Mouse (Mus musculus) c-Kit-negative CD71-positive TER-119-positive erythroid progenitor cells, embryonic 14.5 days (primary cell): ENCODE data around the gene Padi6.
A peak's percentile ranks its signal among the peaks of the same experiment; 100 is the strongest.

Experiments used
- DNase-seq: peaks from one replicate; pipeline ENCODE4 v3.0.0-alpha.2; 2013; ENCODE audit warnings: low read depth, low spot score

Gene Padi6

DNA sequence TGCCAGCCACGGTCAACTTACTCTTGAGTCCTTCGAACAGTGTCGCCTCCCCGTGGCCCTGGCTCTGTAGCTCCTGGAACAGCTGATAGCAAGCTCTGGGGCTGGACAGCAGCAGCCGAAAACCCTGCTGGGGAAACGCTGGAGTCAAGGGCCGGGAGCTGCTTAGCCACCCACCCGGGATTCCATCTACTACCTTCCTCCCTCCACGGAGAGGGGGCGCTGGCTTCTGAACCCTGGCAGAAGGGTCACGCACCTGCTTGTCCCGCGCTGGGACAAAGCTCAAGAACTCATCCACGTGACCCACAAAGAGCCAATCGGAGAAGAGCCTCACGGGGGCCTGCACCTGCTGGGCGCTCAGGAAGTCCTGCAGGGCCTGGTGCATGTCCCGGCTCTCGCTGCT is 7.9 kb upstream of the Padi6 start:
- no peak for DNase-seq

DNA sequence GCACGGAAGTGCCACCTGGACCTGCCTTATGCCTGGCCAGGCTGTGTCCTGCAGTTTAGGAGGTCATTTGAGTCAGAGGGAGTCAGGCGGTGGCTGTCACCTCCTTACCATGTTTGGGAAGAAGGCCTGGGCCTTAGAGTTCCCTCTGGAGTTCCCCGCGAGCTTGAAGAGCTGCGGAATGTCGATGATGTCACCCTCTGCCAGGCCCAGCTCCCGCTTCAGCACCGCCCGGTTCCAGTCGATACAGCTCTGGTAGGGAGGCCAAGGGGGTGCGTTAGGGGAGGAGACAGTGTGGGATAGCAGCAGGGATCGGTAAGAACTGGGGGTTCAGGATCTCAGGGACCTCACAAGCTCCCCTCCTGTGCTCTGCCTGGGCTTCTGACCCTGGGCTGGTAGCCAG is 5.5 kb upstream of the Padi6 start:
- DNase-seq: no peak

DNA sequence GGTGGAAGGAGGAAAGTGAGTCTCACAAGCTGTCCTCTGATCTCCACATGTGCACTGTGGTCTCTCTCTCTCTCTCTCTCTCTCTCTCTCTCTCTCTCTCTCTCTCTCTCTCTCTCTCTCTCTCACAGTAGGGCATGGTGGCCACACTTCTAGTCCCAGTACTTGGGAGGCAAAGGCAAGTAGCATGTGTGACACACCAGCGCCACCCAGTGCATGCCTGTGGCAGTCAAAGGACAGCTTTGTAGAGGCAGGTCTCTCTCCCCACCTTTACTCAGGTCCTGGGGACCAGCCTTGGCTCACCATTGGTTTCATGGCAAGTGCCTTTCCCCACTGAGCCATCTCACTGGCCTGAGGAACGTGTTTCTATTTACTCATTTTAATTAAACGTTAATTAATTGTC is 2.2 kb upstream of the Padi6 start:
- peak; percentile 21 for DNase-seq

DNA sequence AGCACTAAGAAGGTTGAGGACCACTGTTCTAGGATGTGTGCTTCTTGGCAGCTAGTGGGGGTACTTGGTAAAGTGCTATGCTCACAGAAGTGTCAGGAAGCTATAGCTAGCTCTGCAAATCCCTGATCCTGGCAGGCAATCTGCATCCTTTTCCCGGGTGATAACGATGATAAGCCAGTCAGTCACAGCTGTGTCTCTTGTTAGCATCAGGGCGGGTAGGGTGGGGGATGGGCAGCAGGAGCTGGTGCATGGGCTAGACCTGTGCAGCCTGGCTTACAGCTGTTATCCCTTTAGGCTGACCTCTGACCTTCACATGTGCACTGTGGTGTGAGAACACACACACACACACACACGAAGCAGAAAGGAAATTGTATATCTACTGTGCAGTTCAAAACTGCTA is 643 bp upstream of the Padi6 start:
- no peak for DNase-seq

DNA sequence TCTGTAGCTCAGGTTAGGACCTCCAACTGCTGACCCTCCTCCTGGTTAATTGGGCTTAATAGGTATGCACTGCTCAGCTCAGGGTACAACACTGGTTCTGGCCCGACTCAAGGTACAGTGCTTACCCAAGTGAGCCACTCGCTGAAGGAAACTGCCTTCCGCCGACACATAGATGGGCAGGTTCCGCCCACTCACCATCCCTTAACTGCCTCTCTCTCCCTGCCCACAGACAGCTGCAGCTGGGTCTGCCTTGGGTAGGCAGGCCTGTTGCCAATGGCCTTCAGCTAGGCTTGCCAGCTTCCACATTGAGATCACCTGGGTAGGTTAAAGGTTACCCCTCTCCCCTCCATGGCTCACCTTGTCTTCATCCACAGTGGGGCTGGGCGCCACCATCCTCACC is 1.0 kb downstream of the Padi6 start:
- DNase-seq: no peak

DNA sequence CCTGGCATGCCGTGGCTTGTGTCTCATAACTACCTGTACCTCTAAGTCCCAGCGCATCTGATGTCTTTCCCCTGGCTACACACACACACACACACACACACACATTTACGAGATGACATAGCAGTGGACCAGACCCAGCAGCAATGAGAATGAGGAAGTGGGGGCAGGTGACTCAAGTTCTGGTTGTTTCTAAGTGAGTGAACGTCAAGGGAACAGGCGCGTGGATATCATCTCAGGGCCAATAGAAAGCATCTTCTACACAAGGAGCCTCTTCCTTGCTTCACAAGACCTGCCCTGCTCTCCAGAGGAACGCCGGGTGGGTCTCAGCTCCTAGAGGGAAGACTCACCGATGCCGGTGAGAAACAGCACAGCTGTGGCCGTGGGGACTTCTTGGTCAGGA is 1.8 kb downstream of the Padi6 start:
- no peak for DNase-seq

DNA sequence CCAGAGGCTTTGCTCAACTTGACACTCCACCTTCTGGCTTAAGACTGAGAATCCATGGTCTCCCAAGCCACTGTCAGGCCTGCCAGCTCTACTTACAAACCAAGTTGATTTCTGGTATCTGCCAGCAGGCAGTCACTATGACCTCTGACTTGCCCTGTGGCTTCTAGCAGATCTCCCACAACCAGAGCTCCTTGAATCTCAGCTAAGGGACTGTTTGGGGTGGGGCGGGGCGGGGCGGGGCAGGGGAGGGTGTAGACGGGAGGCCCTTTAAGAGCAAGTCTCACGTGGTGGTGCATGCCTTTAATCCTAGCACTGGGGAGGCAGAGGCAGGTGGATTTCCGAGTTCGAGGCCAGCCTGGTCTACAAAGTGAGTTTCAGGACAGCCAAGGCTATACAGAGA is 9.6 kb downstream of the Padi6 start:
- peak; percentile 19 for DNase-seq

DNA sequence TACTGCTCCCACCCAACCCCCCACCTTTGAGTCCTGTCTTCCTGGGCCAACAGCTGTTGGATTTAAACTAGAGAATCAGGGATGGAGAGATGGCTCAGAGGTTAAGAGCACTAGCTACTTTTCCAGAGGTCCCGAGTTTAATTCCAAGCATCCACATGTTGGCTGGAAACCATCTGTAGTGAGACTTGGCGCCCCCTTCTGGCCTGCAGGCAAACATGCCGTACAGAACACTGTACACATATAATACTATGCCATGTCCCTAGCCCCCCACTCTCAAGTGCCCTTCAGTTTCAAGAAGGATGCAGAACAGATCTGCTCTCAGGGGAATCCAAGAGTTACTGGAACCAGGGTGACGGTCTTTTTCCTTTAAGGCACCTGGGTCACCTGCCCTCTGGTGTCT is 10.8 kb downstream of the Padi6 start:
- no peak for DNase-seq

DNA sequence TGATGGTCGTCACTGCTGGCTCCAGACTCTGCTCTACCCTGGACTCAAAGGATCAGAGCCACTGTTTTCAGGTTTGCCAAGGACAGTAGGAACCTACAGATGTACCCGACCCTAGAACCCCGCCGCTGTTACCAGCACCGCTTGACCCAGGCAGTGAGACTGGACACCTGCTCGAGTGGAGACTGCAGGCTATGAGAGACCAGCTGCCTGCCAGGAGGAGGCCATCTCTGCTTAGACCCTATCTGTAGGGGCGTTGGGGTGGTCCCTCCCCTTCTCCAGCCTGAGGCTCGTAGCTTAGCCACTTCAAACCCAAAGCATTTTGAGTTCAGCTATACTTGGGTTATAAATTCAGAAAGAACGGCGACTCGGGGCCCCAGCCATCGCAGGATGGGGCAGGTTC is 15.5 kb downstream of the Padi6 start:
- DNase-seq: no peak

DNA sequence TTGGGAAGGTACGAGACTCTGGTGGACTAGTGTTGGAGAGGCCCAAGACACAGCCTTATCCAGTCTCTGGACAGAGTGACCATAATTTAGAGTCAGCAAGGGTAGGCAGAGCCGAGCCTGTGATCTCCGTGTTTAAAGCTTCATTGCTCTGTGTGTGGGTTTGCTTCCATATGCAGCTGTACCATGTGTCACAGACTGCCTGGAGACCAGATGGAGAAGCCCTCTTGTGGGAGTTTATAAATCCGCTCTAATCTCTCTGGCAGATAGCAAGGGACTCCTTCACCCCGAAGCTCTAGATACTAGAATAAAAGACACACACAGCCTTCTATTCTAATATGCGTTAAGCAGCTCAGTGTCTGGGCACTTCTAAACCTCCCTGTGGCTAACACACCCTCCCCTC is 17.7 kb downstream of the Padi6 start:
- no peak for DNase-seq

DNA sequence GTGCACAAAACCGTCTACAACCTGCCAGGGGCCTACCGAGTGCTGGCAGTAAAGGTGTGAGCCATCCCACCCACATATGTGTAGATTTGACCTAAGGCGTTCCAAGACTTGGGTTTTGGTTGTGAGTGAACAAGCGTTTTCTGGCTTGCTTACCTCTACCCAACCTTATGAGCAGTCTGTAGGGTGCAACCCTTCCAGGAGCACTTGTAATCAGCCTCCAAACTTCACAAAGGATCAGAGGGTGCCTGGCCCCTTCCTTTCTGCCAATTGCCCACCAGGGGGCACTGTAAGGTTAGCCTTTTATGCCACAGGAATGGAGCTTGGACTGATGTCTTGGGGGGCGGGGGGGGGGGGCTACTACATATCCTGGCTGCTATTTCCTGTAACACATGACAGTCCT is 18.6 kb downstream of the Padi6 start:
- no peak for DNase-seq

DNA sequence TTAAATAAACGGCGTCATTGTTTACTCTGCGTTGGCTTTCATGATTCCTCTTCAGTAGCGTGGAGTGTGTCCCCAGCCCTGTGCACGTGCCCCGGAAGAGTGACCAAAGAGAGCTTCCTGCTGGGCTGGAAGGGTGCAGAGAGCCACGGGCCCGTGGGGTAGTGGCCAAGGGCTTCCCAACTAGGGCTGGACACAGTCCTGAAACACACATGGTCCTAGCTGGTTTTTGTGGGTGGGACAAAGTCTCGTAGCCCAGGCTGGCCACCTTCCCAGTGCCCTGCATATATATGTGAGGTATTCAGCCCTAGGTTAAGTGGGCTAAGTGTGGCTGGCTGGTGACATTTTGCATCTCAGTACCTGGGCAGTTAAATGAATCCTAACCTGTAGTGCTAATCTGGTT is 19.3 kb downstream of the Padi6 start:
- DNase-seq: no peak

DNA sequence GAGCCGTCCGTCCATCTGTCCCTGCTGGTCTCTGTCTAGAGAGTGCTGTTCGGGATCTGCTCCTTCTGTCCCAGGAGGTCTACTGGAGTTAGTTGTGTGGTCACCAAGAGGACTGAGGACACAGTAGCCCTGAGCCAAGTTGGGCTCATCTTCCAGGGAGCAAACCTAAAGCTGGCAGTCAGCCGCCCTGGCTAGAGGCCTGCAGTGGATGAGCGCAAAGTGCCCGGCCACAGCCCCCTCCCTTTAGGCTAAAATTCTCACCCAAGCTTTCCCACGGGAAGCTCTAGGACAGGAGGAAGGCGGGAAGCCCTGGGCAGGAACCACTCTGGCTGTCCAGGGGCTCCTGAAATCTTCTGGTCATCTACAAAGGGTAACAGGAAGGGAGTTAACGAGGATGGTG is 19.7 kb downstream of the Padi6 start:
- no peak for DNase-seq

DNA sequence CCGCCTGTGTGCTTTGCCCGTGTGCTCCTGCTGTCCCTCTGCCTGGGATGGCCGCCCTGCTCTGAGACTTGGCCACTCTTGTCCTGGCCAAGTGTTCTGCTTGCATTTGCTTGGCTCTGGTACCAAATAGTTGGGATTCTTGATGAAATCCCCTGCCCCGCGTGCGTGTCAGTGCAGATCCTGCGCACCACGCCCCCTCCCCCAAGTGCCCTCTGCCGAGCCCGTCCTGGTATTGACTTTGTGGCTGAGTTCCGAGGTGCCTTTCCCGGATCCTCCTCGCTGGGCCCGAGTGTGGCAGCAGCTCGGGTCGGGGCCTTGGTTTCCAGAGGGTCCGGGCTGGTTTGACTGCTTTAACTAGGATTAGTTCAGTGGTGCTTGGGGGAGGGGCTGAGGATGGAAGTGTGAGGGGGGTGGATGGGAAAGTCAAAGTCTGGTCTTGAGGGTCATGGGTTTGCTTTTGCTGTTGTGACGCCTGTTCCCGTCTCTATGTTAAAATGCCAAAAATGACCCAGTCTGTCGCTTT is 20.4 kb downstream of the Padi6 start:
- no peak for DNase-seq

DNA sequence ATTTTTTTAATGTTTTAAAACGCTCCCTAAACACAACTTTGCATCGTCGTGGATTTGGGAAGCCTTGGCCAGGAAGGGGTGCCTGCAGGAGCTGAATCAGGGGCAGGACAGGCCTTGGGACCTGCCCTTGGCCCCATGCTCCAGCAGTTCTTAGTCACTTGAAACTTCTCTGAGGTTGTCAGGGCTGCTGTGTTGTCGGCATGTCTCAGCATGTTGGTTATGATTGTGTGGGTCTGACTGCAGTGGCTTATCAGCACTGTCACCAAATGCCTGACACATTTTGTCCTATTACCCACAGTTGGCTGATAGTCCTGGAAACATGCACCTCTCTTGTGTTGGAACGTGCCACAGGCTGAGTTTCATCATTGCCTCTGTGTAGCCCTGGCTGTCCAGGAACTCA is 22.4 kb downstream of the Padi6 start:
- DNase-seq: no peak

DNA sequence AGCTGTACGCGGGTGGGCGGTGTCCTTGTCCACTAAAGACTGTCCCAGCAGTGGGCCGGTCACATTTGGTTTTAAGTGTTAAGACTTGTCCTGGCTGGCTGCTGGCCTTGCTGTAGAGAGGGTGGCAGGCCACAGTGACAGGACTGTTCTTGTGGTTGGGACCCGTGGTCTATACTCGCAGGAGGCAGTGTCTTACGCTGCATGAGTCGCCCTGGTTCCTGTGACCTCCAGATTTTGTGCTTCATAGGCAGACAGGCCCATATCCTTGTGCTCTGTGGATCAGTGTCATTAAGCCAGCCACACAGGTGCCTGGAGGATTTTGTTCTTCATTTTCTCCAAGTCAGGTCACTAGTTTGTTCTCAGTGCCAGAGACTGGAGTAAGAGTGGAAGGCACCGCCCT is 24.0 kb downstream of the Padi6 start:
- DNase-seq: no peak

DNA sequence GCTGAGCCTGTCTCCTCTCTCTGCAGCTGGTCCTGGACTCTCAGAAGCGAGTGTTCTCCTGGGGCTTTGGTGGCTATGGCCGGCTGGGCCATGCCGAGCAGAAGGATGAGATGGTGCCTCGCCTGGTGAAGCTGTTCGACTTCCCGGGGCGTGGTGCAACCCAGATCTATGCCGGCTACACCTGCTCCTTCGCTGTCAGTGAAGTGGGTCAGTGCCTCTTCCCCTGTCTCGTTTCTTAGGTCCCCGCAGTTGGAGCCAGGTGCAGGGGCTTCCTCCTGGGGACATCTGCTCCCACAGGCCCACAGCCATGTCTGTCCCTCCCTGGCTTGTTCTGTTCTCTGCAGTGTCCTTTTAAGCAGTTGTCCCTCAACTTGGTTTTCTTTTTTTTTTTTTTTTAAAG is 25.4 kb downstream of the Padi6 start:
- DNase-seq: no peak

DNA sequence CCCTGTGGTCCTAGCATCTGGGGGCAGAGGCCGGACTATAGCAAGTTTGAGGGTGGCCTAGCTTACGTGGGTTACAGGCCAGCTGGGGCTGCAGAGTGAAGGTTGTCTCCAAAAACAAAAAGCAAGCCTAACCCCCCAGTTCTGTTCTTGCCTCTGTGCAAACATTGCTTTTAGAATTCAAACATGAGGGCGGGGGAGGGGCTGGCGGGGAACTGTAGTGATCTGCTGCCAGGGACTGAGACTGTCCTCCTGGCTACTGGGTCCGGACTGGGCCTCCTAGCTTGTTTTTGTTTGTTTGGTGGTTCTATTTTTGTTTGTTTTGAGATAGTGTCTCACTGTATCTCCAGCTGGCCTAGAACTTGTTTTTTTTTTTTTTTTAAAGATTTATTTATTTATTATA is 27.9 kb downstream of the Padi6 start:
- DNase-seq: no peak

DNA sequence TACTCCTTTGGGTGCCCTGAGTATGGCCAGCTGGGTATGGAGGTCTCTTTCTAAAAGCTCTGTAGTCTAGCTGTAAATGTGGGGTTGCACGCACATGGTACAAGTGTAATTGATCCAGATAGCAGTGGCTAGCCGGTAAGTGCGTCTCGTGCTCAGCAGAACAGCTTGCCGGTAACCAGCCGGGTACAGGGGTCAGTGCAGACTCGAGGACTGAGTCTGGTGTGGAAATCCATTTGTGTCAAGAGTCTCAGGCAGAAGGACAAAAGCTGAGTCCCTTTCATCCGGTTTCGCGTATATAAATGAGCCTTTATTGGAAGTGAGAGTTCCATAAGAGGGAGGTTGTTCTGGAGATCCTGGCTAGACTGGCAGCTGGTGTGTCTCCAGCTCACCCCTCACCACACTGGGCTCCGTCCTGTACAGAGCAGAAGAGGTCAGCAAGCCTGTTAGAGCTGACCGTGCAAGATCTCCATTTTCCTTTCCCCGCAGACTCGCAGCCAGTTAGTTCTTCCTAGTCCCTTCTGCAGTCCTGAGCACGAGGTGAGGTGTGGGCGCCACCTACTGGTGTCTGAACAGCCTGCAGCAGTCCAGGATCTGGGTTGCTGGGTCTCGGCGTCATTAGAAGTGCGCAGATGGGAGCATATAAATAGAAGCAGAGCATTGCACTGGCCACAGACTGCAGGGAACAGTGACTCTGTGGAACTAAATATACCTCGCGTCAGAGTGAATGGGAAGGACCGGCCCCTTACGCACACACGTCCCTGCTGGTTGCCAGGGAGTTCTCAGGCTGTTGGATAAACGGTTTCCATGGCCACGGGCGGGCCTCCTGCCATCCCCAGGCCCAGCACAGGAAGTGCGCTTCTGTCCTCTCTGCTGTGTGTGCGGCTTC is 28.7 kb downstream of the Padi6 start:
- DNase-seq: no peak

DNA sequence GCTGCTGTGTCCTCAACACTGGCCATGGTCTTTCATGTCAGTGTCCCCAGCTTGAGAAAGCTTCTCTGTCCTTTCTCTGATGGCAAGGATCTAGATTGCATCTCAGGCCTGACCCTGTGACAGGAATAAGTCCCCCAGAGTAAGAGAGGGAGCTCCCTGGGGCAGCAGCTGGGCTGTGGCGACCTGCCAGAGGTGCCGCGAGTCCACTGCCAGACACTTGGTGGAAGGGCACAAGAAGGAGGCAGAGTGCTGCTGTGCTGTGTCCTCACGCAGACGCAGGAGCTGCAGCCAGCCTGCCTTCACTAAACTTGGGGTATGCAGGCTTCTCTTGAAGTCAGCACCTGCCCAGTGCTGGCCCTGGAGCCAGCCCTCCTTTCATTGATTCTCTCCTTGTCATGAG is 31.1 kb downstream of the Padi6 start:
- DNase-seq: no peak

DNA sequence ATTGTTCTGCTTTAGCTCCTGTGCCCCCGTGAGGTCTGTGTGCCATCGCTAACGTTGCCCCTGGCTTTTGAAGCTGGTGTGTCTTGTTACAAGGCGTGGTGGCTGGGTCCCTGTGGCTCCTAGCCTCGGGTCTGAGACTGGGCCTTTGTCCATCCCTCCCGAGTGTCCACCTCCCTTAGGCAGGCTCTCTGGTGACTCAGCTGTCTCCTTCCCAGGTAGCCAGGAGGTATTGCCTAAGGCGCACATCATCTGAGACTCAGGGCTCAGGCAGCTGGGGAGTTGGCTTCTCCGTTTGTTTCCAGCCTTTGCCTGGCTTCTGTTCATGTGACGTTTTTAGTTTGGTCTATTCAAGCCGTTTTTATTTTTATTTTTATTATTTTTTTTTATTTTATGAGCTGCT is 31.7 kb downstream of the Padi6 start:
- DNase-seq: no peak

DNA sequence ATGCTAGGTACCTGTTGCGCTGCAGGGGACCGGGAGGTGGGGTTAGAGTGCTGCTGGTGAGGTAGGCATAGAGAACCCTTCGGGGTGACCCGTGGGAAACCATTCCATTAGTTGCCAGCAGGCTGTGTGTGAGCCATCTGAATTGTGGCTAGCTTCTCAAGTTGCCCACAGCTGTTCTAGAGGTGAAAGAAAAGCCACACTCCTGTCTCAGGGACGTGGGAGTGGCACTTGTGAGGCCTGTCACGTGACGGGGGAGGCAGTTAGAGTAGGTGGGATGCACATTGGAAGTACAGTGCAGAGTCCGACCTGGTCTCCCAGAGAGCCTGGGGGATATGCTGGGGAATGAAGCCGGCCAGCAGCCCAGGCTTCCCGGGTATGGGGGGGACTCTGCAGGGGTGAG is 32.8 kb downstream of the Padi6 start:
- DNase-seq: no peak

DNA sequence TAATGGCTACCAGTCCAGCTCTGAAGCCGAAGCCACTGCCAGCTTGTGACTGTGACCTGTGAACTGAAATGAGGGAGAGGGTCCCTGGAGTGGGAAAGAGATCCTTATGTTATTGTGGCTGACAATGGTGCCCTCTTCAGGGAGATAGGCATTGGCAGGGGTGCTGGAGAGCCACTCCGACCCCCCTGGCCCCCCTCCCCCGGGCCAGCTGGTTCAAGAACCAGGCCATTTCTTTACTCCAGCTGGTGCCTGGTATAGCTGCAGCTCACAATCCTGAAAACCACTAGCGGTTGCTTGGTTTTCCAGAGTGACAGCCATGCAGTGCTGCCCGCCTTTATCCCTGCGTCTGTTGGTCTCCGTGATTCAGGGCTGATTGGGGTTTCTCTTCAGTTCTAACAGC is 33.3 kb downstream of the Padi6 start:
- no peak for DNase-seq
